Mouse (Mus musculus) liver, embryonic 11.5 days (tissue): ENCODE results near the gene Spdye4a. TPM values are rescaled to one million over a fixed set of nuclear protein-coding genes. Genes with fewer than 3 reads are reported as not detected.
A peak's percentile ranks its signal among the peaks of the same experiment; 100 is the strongest.

Source experiments
- ATAC-seq: fragments of 200-750 bp; cut with Nextera tagmentation; replicated peaks from 2 replicates; pipeline ENCODE4 v1.8.0; 2017; ENCODE audit warnings: moderate number of reproducible peaks, mild to moderate bottlenecking, moderate TSS enrichment, moderate library complexity; ENCODE audit not compliant: low FRiP score
- DNase-seq: peaks from one replicate; pipeline ENCODE4 v3.0.0-alpha.2; 2017; ENCODE audit warnings: low spot score
- H3K27ac ChIP-seq: fragments of 300-500 bp; sonication (generic); 2 replicates; pipeline ENCODE4 v1.5.1; 2014; ENCODE audit warnings: mild to moderate bottlenecking, low read depth, low read length, control low read depth
- H3K27me3 ChIP-seq: fragments of 300-500 bp; sonication (generic); replicated peaks from 2 replicates; pipeline ENCODE4 v1.6.1; 2014; ENCODE audit warnings: low read length, mixed read lengths; ENCODE audit not compliant: control insufficient read depth, insufficient read depth
- H3K36me3 ChIP-seq: fragments of 300-500 bp; sonication (generic); 2 replicates; pipeline ENCODE4 v1.6.1; 2014; ENCODE audit warnings: mild to moderate bottlenecking, low read length, moderate library complexity, mixed read lengths; ENCODE audit not compliant: control insufficient read depth, insufficient read depth
- H3K4me1 ChIP-seq: fragments of 300-500 bp; sonication (generic); replicated peaks from 2 replicates; pipeline ENCODE4 v1.6.1; 2014; ENCODE audit warnings: low read length, mixed read lengths; ENCODE audit not compliant: control insufficient read depth, insufficient read depth
- H3K4me2 ChIP-seq: fragments of 300-500 bp; sonication (generic); 2 replicates; pipeline ENCODE4 v1.6.1; 2014; ENCODE audit warnings: mild to moderate bottlenecking, control low read depth, moderate library complexity
- H3K4me3 ChIP-seq: fragments of 300-500 bp; sonication (generic); 2 replicates; pipeline ENCODE4 v1.5.1; 2014; ENCODE audit warnings: low read depth, low read length, control low read depth
- H3K9ac ChIP-seq: fragments of 300-500 bp; sonication (generic); 2 replicates; pipeline ENCODE4 v1.6.1; 2014; ENCODE audit warnings: low read depth, low read length, control low read depth
- H3K9me3 ChIP-seq: fragments of 300-500 bp; sonication (generic); 2 replicates; pipeline ENCODE4 v1.6.1; 2016; ENCODE audit warnings: low read length, inconsistent platforms, mixed read lengths; ENCODE audit not compliant: control insufficient read depth
- WGBS: fragments of 180-500 bp; shearing (Covaris S2); extraction: QIAGEN DNeasy Blood & Tissue Kit; methylation state at CpG from one replicate; pipeline ENCODE4 v1.1.7; 2014; 5-methylcytosine and 5-hydroxymethylcytosine counted together
- polyA plus RNA-seq: library from polyadenylated mRNA; unstranded; fragments of >200 nt; fragmentation: Nextera tagmentation; extraction: Ambion mirVana; gene quantifications from 2 replicates; pipeline ENCODE4 v1.2.1, GENCODE M21; 2014

The Spdye4a gene
- polyA plus RNA-seq, 1 experiment from 2014 or later: not detected

DNA sequence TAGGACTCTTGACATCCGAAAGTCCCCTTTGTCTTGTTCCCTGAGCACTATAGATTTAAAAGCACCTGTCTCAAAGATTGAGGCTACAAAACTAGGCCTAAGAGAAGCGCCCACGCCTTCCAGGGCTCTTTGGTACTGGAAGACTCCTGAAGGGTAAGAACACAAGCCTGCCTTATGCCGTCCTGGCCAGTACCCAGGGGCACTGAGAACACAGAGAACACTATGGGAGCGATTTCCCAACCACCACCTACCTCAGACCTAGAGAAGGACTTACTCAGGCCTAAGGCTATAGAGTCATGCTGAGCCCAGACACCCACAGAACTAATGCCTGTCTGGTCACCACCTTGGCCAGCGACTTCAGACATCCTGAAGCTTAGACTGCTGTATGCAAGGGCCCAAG is 40.1 kb upstream of the Spdye4a start:
- WGBS: 79% methylated on average over 6 of the region's 6 CpGs
- no peaks in the 10 kb centered on the region for H3K9me3 ChIP-seq
- 0 out of 2 replicates have a peak, but pooled peaks cover 2% of the 10 kb centered on the region for H3K36me3 ChIP-seq
- DNase-seq: no peak
- no peak overlapping the region for H3K4me3 ChIP-seq
- no peak overlapping the region for H3K9ac ChIP-seq
- peaks cover 8% of the 10 kb centered on the region for H3K4me1 ChIP-seq
- H3K4me2 ChIP-seq: no peak overlapping the region
- no peak overlapping the region for H3K27ac ChIP-seq
- ATAC-seq: no peak
- peaks cover 7% of the 10 kb centered on the region; the same call in 1 of the 2 replicates for H3K27me3 ChIP-seq

DNA sequence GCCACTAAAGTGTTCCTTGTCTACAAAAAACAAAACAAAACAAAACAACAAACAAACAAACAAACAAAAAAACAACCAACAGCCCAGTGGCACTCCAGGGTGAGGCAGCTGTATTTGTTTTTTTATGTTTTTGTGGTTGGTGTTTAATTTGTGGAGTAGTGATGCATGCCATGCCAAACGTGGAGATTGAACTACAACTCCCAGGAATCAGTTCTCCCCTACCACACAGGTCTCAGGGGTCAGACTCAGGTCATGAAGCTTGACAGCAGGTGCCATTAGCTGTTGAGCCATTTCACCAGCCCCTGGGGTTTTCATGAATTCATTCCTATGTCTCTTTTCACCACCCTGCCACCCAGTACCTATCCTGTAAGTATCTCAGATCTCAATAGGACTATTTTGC is 38.7 kb upstream of the Spdye4a start:
- H3K27me3 ChIP-seq: peaks cover 3% of the 10 kb centered on the region; the same call in 1 of the 2 replicates
- no peaks in the 10 kb centered on the region for H3K9me3 ChIP-seq
- no peak for ATAC-seq
- no peak overlapping the region for H3K4me2 ChIP-seq
- no peak overlapping the region for H3K9ac ChIP-seq
- no peak for DNase-seq
- WGBS: 41% methylated on average over 1 of the region's 1 CpGs
- no peak overlapping the region for H3K27ac ChIP-seq
- no peak overlapping the region for H3K4me3 ChIP-seq
- H3K36me3 ChIP-seq: 0 out of 2 replicates have a peak, but pooled peaks cover 2% of the 10 kb centered on the region
- peaks cover 8% of the 10 kb centered on the region for H3K4me1 ChIP-seq

DNA sequence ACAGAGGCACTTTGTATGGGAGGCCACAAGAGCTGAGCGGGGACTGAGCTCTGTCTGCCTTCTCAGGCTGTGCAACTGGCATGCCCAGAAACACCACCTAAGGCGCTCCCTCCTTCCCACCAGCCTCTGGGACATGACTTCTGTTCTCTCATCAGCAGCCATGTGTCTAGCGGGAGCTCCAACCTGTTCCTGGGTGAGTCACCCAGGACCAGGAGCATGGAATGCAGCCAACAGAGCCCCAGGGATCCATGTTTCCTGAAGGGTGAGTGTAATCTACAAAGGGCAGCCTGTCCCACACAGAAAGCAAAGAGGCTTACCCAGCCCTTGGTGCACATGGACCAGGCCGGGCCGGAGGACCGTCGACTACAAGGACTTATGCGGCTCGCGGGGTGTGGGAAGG is 38.0 kb upstream of the Spdye4a start:
- H3K9ac ChIP-seq: no peak overlapping the region
- H3K27me3 ChIP-seq: peaks cover 3% of the 10 kb centered on the region; the same call in 1 of the 2 replicates
- peaks cover 5% of the 10 kb centered on the region; the same call in 1 of the 2 replicates for H3K4me1 ChIP-seq
- DNase-seq (no peak), ATAC-seq (no peak)
- no peaks in the 10 kb centered on the region for H3K9me3 ChIP-seq
- 84% methylated on average over 10 of the region's 10 CpGs for WGBS
- H3K36me3 ChIP-seq: 0 out of 2 replicates have a peak, but pooled peaks cover 2% of the 10 kb centered on the region
- H3K4me3 ChIP-seq: no peak overlapping the region
- no peak overlapping the region for H3K4me2 ChIP-seq
- H3K27ac ChIP-seq: no peak overlapping the region

DNA sequence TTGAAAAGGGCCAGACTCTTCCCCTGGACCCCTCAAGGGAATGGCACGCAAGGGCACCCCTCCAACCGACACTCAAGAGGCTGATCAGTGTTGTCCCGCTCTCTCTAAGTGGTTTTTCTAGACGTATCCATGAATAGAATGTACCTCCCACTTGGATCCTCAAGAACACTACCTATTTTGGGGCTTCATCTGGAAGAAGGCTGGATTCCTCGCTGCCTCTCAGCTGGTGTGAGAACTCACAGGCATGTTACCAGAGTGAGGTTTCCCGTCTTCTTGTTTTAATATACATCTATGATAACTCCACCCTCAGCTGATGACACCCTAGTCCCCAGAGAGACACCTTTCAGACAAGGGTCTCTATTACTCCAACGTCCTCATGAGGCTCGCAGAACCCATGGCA is 34.9 kb upstream of the Spdye4a start:
- H3K4me3 ChIP-seq: no peak overlapping the region
- peaks cover 20% of the 10 kb centered on the region for H3K27me3 ChIP-seq
- H3K36me3 ChIP-seq: 0 out of 2 replicates have a peak, but pooled peaks cover 2% of the 10 kb centered on the region
- ATAC-seq (no peak), DNase-seq (no peak)
- no peak overlapping the region for H3K4me2 ChIP-seq
- no peak overlapping the region for H3K27ac ChIP-seq
- no peaks in the 10 kb centered on the region for H3K4me1 ChIP-seq
- no peak overlapping the region for H3K9ac ChIP-seq
- no peaks in the 10 kb centered on the region for H3K9me3 ChIP-seq
- 81% methylated on average over 8 of the region's 8 CpGs for WGBS

DNA sequence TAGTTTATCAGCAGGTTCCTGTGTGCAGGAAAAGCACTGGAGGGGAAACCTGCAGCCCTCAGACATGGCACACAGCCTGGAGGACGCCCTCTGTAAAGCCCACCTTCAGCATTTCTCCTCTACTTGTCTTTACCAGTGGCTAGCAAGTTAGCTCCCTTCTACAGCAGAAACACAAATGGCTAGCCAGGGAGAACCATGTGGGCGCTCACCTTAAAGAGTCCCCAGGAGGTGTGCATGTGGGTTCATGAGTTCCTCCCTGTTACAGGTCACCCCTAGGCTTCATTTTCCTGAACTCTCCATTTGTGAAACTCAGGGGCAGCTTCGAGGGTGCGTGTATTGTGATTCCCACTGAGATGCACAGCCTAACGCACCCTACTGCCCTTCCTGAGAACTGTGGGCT is 29.1 kb upstream of the Spdye4a start:
- H3K27me3 ChIP-seq: peaks cover 78% of the 10 kb centered on the region
- peaks cover 5% of the 10 kb centered on the region for H3K4me1 ChIP-seq
- DNase-seq (no peak), ATAC-seq (no peak)
- no peak overlapping the region for H3K27ac ChIP-seq
- WGBS: 65% methylated on average over 5 of the region's 5 CpGs
- no peaks in the 10 kb centered on the region for H3K9me3 ChIP-seq
- no peak overlapping the region for H3K4me2 ChIP-seq
- no peak overlapping the region for H3K4me3 ChIP-seq
- H3K36me3 ChIP-seq: no peaks in the 10 kb centered on the region
- H3K9ac ChIP-seq: no peak overlapping the region

DNA sequence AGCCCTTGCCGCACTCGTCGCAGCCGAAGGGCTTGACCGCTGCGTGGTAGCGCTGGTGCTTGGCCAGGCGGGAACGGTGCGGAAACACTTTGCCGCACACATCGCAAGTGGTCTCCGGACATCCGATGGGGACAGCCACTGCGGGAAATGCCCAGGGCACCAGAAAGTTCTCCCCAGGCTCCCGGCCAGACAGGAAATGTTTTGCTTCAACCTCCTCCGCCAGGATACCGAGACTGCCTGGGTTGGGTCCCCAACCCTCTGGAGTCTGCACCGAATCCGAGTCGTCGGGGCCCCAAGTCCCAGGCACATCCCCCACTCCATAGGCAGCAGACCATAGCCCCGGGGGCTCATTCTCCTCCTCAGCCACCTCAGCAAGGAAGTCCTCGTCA is 28.4 kb upstream of the Spdye4a start:
- H3K4me3 ChIP-seq: no peak overlapping the region
- H3K4me2 ChIP-seq: no peak overlapping the region
- WGBS: 13% methylated on average over 24 of the region's 24 CpGs
- no peak overlapping the region for H3K9ac ChIP-seq
- no peak overlapping the region for H3K27ac ChIP-seq
- no peaks in the 10 kb centered on the region for H3K36me3 ChIP-seq
- peaks cover 5% of the 10 kb centered on the region for H3K4me1 ChIP-seq
- DNase-seq: no peak
- H3K27me3 ChIP-seq: peaks cover 78% of the 10 kb centered on the region
- H3K9me3 ChIP-seq: no peaks in the 10 kb centered on the region
- ATAC-seq: no peak

DNA sequence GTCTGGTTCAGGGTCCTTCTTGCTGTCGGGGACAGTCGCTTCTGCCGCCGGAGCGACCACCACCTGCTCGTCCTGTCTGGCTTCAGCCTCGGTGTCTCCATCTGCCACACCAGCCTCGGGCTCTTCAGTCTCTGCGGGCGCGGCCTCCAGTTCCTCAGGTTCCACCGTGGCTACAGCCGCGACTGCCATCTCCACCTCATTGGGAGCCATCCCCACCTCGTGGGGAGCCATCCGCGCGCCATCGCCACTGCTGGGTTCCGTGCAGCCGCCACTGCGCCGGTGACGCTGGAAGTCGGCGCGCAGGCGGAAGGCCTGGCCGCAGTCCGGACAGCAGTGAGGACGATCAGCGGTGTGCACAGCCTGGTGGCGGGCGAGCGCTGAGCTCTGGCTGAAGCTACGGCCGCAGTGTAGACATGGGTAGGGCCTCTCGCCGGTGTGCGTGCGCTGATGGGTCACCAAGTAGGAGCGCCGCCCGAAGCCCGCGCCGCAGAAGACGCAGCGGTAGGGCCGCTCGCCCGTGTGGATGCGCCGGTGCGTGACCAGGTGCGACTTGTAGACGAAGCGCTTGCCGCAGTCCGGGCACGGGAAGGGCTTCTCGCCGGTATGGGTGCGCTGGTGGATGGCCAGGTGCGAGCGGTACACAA is 27.9 kb upstream of the Spdye4a start:
- no peak for ATAC-seq
- Histone ChIP-seq H3K27ac (no peak overlapping the region), H3K4me3 (peak overlapping the region; percentile 41; the same call in 1 of the 2 replicates), H3K4me1 (peaks cover 5% of the 10 kb centered on the region), H3K27me3 (peaks cover 78% of the 10 kb centered on the region), H3K4me2 (peak overlapping the region; percentile 27; the same call in 1 of the 2 replicates), H3K36me3 (no peaks in the 10 kb centered on the region), H3K9me3 (no peaks in the 10 kb centered on the region), H3K9ac (no peak overlapping the region)
- WGBS: 5% methylated on average over 66 of the region's 66 CpGs
- DNase-seq: peak; percentile 52

DNA sequence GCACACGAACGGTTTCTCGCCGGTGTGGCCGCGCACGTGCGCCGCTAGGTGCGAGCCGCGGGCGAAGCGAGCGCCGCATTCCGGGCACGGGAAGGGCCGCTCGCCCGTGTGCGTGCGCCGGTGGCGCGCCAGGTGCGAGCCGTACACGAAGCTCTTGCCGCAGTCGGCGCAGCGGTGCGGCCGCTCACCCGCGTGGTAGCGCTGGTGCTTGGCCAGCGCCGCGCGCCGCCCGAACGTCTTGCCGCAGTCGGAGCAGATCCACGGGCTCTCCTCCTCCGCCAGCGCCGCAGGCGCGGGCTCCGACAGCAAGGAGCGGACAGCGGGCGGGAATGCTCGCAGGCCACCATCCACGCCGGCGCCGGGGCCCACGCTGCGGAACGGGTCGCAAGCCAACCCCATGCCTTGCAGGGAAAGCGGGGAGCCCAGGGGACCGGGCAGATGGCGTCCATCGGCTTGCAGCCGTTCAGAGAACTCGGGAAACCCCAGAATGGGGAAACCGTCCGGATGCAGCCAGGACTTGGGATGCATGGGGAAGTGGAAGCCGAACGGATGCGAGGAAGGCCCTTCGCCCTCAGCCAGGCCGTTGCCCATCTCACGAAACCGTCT is 27.3 kb upstream of the Spdye4a start:
- ATAC-seq: 0 out of 2 replicates have a peak, but pooled peaks have one; percentile 22
- H3K4me3 ChIP-seq: peak overlapping the region; percentile 41
- DNase-seq: no peak
- peak overlapping the region; percentile 63 for H3K4me2 ChIP-seq
- no peaks in the 10 kb centered on the region for H3K9me3 ChIP-seq
- H3K36me3 ChIP-seq: no peaks in the 10 kb centered on the region
- H3K27ac ChIP-seq: no peak overlapping the region
- peaks cover 5% of the 10 kb centered on the region for H3K4me1 ChIP-seq
- WGBS: 5% methylated on average over 81 of the region's 81 CpGs
- peaks cover 78% of the 10 kb centered on the region for H3K27me3 ChIP-seq
- H3K9ac ChIP-seq: no peak overlapping the region
